Mouse (Mus musculus) urinary bladder, adult 2 months (tissue): ENCODE data around the gene Sipa1l2. TPM values are rescaled to one million over a fixed set of nuclear protein-coding genes. Genes with fewer than 3 reads are reported as not detected.

Experiments used
- DNase-seq: peaks from one replicate; pipeline ENCODE4 v3.0.0; 2022; ENCODE audit warnings: low spot score
- polyA plus RNA-seq: library from polyadenylated mRNA; depleted of rRNA; stranded (reverse); fragments of >200 nt; gene quantifications from 2 replicates; pipeline ENCODE4 v1.2.3, GENCODE M21; 2012

Gene Sipa1l2
- polyA plus RNA-seq, 1 experiment: 16.7 TPM

GRCm38 (mm10) chr8:125513935-125514334 is 55.7 kb downstream of the Sipa1l2 start:
- no peak for DNase-seq

GRCm38 (mm10) chr8:125513242-125513866 is 56.3 kb downstream of the Sipa1l2 start:
- DNase-seq: no peak

GRCm38 (mm10) chr8:125512561-125512960 is 57.0 kb downstream of the Sipa1l2 start:
- DNase-seq: no peak

- DNase-seq: no peak
Measured at GRCm38 (mm10) chr8:125510861-125511668, 58.5 kb downstream of the Sipa1l2 start.

- DNase-seq: no peak
Measured at GRCm38 (mm10) chr8:125509776-125510175, 59.8 kb downstream of the Sipa1l2 start.

GRCm38 (mm10) chr8:125509175-125509574 is 60.4 kb downstream of the Sipa1l2 start:
- DNase-seq: no peak

GRCm38 (mm10) chr8:125507291-125507690 is 62.3 kb downstream of the Sipa1l2 start:
- DNase-seq: no peak

GRCm38 (mm10) chr8:125504605-125505257 is 64.9 kb downstream of the Sipa1l2 start:
- DNase-seq: no peak

GRCm38 (mm10) chr8:125503808-125504207 is 65.8 kb downstream of the Sipa1l2 start:
- no peak for DNase-seq

- no peak for DNase-seq
Measured at GRCm38 (mm10) chr8:125502828-125503227, 66.8 kb downstream of the Sipa1l2 start.

- DNase-seq: no peak
Measured at GRCm38 (mm10) chr8:125500005-125500404, 69.6 kb downstream of the Sipa1l2 start.

GRCm38 (mm10) chr8:125498508-125498907 is 71.1 kb downstream of the Sipa1l2 start:
- DNase-seq: no peak

GRCm38 (mm10) chr8:125495545-125495944 is 74.1 kb downstream of the Sipa1l2 start:
- DNase-seq: no peak

GRCm38 (mm10) chr8:125493254-125493815 is 76.3 kb downstream of the Sipa1l2 start:
- no peak for DNase-seq

- no peak for DNase-seq
Measured at GRCm38 (mm10) chr8:125492416-125492815, 77.2 kb downstream of the Sipa1l2 start.

GRCm38 (mm10) chr8:125488747-125489146 is 80.9 kb downstream of the Sipa1l2 start:
- DNase-seq: no peak

- no peak for DNase-seq
Measured at GRCm38 (mm10) chr8:125485715-125486114, 83.9 kb downstream of the Sipa1l2 start.

GRCm38 (mm10) chr8:125484530-125485196 is 84.9 kb downstream of the Sipa1l2 start:
- DNase-seq: no peak

- DNase-seq: no peak
Measured at GRCm38 (mm10) chr8:125482491-125483096, 87.0 kb downstream of the Sipa1l2 start.

GRCm38 (mm10) chr8:125474876-125475275 is 94.7 kb downstream of the Sipa1l2 start:
- DNase-seq: no peak

- DNase-seq: no peak
Measured at GRCm38 (mm10) chr8:125471374-125471773, 98.2 kb downstream of the Sipa1l2 start.
